Mouse (Mus musculus) lung, embryonic 15.5 days (tissue): Measurements from ENCODE around the gene Ntrk1. TPM values are rescaled to one million over a fixed set of nuclear protein-coding genes. Genes with fewer than 3 reads are reported as not detected.
"Not testable (repeated sequence)": the region's sequence is repeated elsewhere in the genome, so short reads cannot be mapped to it uniquely, and the experiment has no call there.

Source experiments
- ATAC-seq: fragments of 200-750 bp; cut with Nextera tagmentation; 2 replicates; pipeline ENCODE4 v1.8.0; 2017; ENCODE audit warnings: moderate number of reproducible peaks, borderline replicate concordance; ENCODE audit not compliant: low FRiP score, low TSS enrichment; ENCODE audit errors: extremely low read depth
- H3K27ac ChIP-seq: fragments of 300-500 bp; sonication (generic); 2 replicates; pipeline ENCODE4 v1.5.1; 2015; ENCODE audit warnings: moderate library complexity, mild to moderate bottlenecking, inconsistent platforms
- H3K27me3 ChIP-seq: fragments of 300-500 bp; sonication (generic); 2 replicates; pipeline ENCODE4 v1.6.1; 2015; ENCODE audit warnings: inconsistent platforms
- H3K36me3 ChIP-seq: fragments of 300-500 bp; sonication (generic); 2 replicates; pipeline ENCODE4 v1.6.1; 2015; ENCODE audit warnings: inconsistent platforms
- H3K4me1 ChIP-seq: fragments of 300-500 bp; sonication (generic); 2 replicates; pipeline ENCODE4 v1.6.1; 2015; ENCODE audit warnings: inconsistent platforms
- H3K4me2 ChIP-seq: fragments of 300-500 bp; sonication (generic); 2 replicates; pipeline ENCODE4 v1.6.1; 2015; ENCODE audit warnings: inconsistent platforms, mild to moderate bottlenecking, moderate library complexity
- H3K4me3 ChIP-seq: fragments of 300-500 bp; sonication (generic); 2 replicates; pipeline ENCODE4 v1.5.1; 2015; ENCODE audit warnings: mild to moderate bottlenecking, inconsistent platforms
- H3K9ac ChIP-seq: fragments of 300-500 bp; sonication (generic); 2 replicates; pipeline ENCODE4 v1.6.1; 2015; ENCODE audit warnings: inconsistent platforms
- H3K9me3 ChIP-seq: fragments of 300-500 bp; sonication (generic); 2 replicates; pipeline ENCODE4 v1.6.1; 2016; ENCODE audit warnings: inconsistent platforms
- WGBS: fragments of 180-500 bp; shearing (Covaris S2); methylation state at CpG from one replicate; pipeline ENCODE4 v1.1.7; 2015; 5-methylcytosine and 5-hydroxymethylcytosine counted together
- polyA plus RNA-seq: library from polyadenylated mRNA; unstranded; fragments of >200 nt; fragmentation: Nextera tagmentation; extraction: Ambion mirVana; gene quantifications from 2 replicates; pipeline ENCODE4 v1.2.1, GENCODE M21; 2015

Gene Ntrk1
- polyA plus RNA-seq, result 1.2 and 2.5 TPM in 2 replicates

- Histone ChIP-seq H3K9me3 (no peaks in the 10 kb centered on the region), H3K36me3 (no peaks in the 10 kb centered on the region), H3K27ac (no peak within 1 kb of the TSS), H3K4me1 (peaks cover 24% of the 10 kb centered on the region), H3K9ac (0 out of 2 replicates have a peak within 1 kb of the TSS, but pooled peaks have one; percentile 3), H3K27me3 (peaks cover 98% of the 10 kb centered on the region), H3K4me2 (peak within 1 kb of the TSS; percentile 49), H3K4me3 (peak within 1 kb of the TSS; percentile 23)
- WGBS, result under 1% methylated on average over 47 of the region's 47 CpGs
- ATAC-seq, result 0 out of 2 replicates have a peak, but pooled peaks have one; percentile 16
Measured at GRCm38 (mm10) chr3:87794922-87795325, at the start of gene Ntrk1. Gene Ntrk1 (minus strand): TSS chr3:87795162.

GRCm38 (mm10) chr3:87840858-87841257 is 45.9 kb upstream of the Ntrk1 start:
- H3K4me3 ChIP-seq, result no peak overlapping the region
- ATAC-seq, result no peak

GRCm38 (mm10) chr3:87838622-87839021 is 43.7 kb upstream of the Ntrk1 start:
- H3K27me3 ChIP-seq, result no peaks in the 10 kb centered on the region; the same call in 1 of the 2 replicates
- H3K4me1 ChIP-seq, result no peaks in the 10 kb centered on the region
- no peaks in the 10 kb centered on the region for H3K9me3 ChIP-seq
- WGBS, result 0% methylated on average over 4 of the region's 4 CpGs
- no peak overlapping the region for H3K4me3 ChIP-seq
- ATAC-seq, result no peak
- no peaks in the 10 kb centered on the region for H3K36me3 ChIP-seq
- no peak overlapping the region for H3K4me2 ChIP-seq
- H3K9ac ChIP-seq, result no peak overlapping the region
- no peak overlapping the region for H3K27ac ChIP-seq

More at GRCm38 (mm10) chr3:87840858-87841257, 45.9 kb upstream of the Ntrk1 start:
- no peaks in the 10 kb centered on the region; the same call in 1 of the 2 replicates for H3K27me3 ChIP-seq
- no peak overlapping the region for H3K4me2 ChIP-seq
- no peak overlapping the region for H3K27ac ChIP-seq
- no peaks in the 10 kb centered on the region for H3K9me3 ChIP-seq
- no peak overlapping the region for H3K9ac ChIP-seq
- no peaks in the 10 kb centered on the region for H3K4me1 ChIP-seq
- no peaks in the 10 kb centered on the region for H3K36me3 ChIP-seq

- H3K9me3 ChIP-seq, result no peaks in the 10 kb centered on the region
- no peaks in the 10 kb centered on the region for H3K36me3 ChIP-seq
- no peak overlapping the region for H3K4me3 ChIP-seq
- ATAC-seq, result no peak
- H3K27ac ChIP-seq, result no peak overlapping the region
- H3K27me3 ChIP-seq, result no peaks in the 10 kb centered on the region
- no peak overlapping the region for H3K9ac ChIP-seq
- 65% methylated on average over 5 of the region's 5 CpGs for WGBS
- no peaks in the 10 kb centered on the region for H3K4me1 ChIP-seq
- no peak overlapping the region for H3K4me2 ChIP-seq
Measured at GRCm38 (mm10) chr3:87833482-87833881, 38.5 kb upstream of the Ntrk1 start.

GRCm38 (mm10) chr3:87832109-87832859 is 37.3 kb upstream of the Ntrk1 start:
- no peak for ATAC-seq
- Histone ChIP-seq H3K36me3 (no peaks in the 10 kb centered on the region), H3K4me3 (no peak overlapping the region), H3K27ac (no peak overlapping the region), H3K4me1 (no peaks in the 10 kb centered on the region), H3K9me3 (no peaks in the 10 kb centered on the region), H3K9ac (no peak overlapping the region), H3K4me2 (no peak overlapping the region), H3K27me3 (0 out of 2 replicates have a peak, but pooled peaks cover 3% of the 10 kb centered on the region)
- WGBS, result 80% methylated on average over 7 of the region's 7 CpGs

GRCm38 (mm10) chr3:87829025-87829424 is 34.1 kb upstream of the Ntrk1 start:
- WGBS, result 49% methylated on average over 10 of the region's 10 CpGs
- Histone ChIP-seq H3K4me2 (no peak overlapping the region), H3K36me3 (no peaks in the 10 kb centered on the region), H3K9ac (no peak overlapping the region), H3K4me3 (no peak overlapping the region), H3K9me3 (no peaks in the 10 kb centered on the region), H3K4me1 (no peaks in the 10 kb centered on the region), H3K27ac (no peak overlapping the region), H3K27me3 (0 out of 2 replicates have a peak, but pooled peaks cover 3% of the 10 kb centered on the region)
- no peak for ATAC-seq

- no peak overlapping the region for H3K4me3 ChIP-seq
- no peak overlapping the region for H3K9ac ChIP-seq
- H3K36me3 ChIP-seq, result no peaks in the 10 kb centered on the region
- 29% methylated on average over 4 of the region's 4 CpGs for WGBS
- no peak overlapping the region for H3K27ac ChIP-seq
- no peak for ATAC-seq
- H3K4me1 ChIP-seq, result no peaks in the 10 kb centered on the region
- H3K4me2 ChIP-seq, result no peak overlapping the region
- H3K27me3 ChIP-seq, result 0 out of 2 replicates have a peak, but pooled peaks cover 3% of the 10 kb centered on the region
- H3K9me3 ChIP-seq, result no peaks in the 10 kb centered on the region
Measured at GRCm38 (mm10) chr3:87828435-87828834, 33.5 kb upstream of the Ntrk1 start.

- H3K9me3 ChIP-seq, H3K4me3 ChIP-seq, H3K4me1 ChIP-seq, H3K27ac ChIP-seq, H3K9ac ChIP-seq, ATAC-seq, H3K4me2 ChIP-seq, H3K36me3 ChIP-seq, H3K27me3 ChIP-seq: not testable (repeated sequence)
- WGBS, result 75% methylated on average over 1 of the region's 1 CpGs
Measured at GRCm38 (mm10) chr3:87824206-87824605, 29.2 kb upstream of the Ntrk1 start, which contains the start of gene Pear1. Gene Pear1 (minus strand): TSS chr3:87824306.

- Histone ChIP-seq H3K36me3 (no peaks in the 10 kb centered on the region), H3K27me3 (peaks cover 29% of the 10 kb centered on the region)
Measured at GRCm38 (mm10) chr3:87818226-87818625, 23.3 kb upstream of the Ntrk1 start.

GRCm38 (mm10) chr3:87816646-87817093 is 21.7 kb upstream of the Ntrk1 start:
- no peak overlapping the region for H3K4me2 ChIP-seq
- no peaks in the 10 kb centered on the region for H3K36me3 ChIP-seq
- no peaks in the 10 kb centered on the region for H3K9me3 ChIP-seq
- ATAC-seq, result peak; percentile 43; the same call in 1 of the 2 replicates
- 5% methylated on average over 12 of the region's 12 CpGs for WGBS
- H3K9ac ChIP-seq, result no peak overlapping the region
- no peak overlapping the region for H3K4me3 ChIP-seq
- no peak overlapping the region for H3K27ac ChIP-seq
- 0 out of 2 replicates have a peak, but pooled peaks cover 2% of the 10 kb centered on the region for H3K4me1 ChIP-seq
- peaks cover 32% of the 10 kb centered on the region for H3K27me3 ChIP-seq

More at GRCm38 (mm10) chr3:87818226-87818625, 23.3 kb upstream of the Ntrk1 start:
- 50% methylated on average over 12 of the region's 12 CpGs for WGBS
- Histone ChIP-seq H3K4me1 (0 out of 2 replicates have a peak, but pooled peaks cover 2% of the 10 kb centered on the region), H3K4me2 (no peak overlapping the region), H3K9me3 (no peaks in the 10 kb centered on the region), H3K9ac (no peak overlapping the region), H3K27ac (no peak overlapping the region), H3K4me3 (no peak overlapping the region)
- no peak for ATAC-seq

- Histone ChIP-seq H3K9ac (no peak overlapping the region), H3K27ac (no peak overlapping the region), H3K36me3 (no peaks in the 10 kb centered on the region), H3K9me3 (no peaks in the 10 kb centered on the region), H3K4me2 (no peak overlapping the region), H3K4me3 (no peak overlapping the region), H3K4me1 (0 out of 2 replicates have a peak, but pooled peaks cover 2% of the 10 kb centered on the region), H3K27me3 (peaks cover 37% of the 10 kb centered on the region)
- 45% methylated on average over 6 of the region's 6 CpGs for WGBS
- ATAC-seq, result no peak
Measured at GRCm38 (mm10) chr3:87816166-87816565, 21.2 kb upstream of the Ntrk1 start.

- Histone ChIP-seq H3K4me1 (0 out of 2 replicates have a peak, but pooled peaks cover 8% of the 10 kb centered on the region), H3K9ac (no peak overlapping the region), H3K9me3 (no peaks in the 10 kb centered on the region), H3K27ac (no peak overlapping the region), H3K4me3 (no peak overlapping the region), H3K36me3 (no peaks in the 10 kb centered on the region), H3K4me2 (no peak overlapping the region), H3K27me3 (peaks cover 60% of the 10 kb centered on the region)
- no peak for ATAC-seq
- 39% methylated on average over 10 of the region's 10 CpGs for WGBS
Measured at GRCm38 (mm10) chr3:87812873-87813272, 17.9 kb upstream of the Ntrk1 start.
